Mouse (Mus musculus) spleen, adult 2 months (tissue): ENCODE results near the gene Stk11. TPM values are rescaled to one million over a fixed set of nuclear protein-coding genes. Genes with fewer than 3 reads are reported as not detected.

ENCODE experiments used
- DNase-seq, 2 experiments: peaks; one replicate each; pipeline versions ENCODE4 v3.0.0 to v3.0.0-alpha.2; 2012 to 2021; ENCODE audit warnings: low spot score in 2 of 2, low read depth in 1 of 2
- H3K27ac ChIP-seq: fragments of 200-500 bp; 2 replicates; pipeline ENCODE4 v1.5.1; 2012; ENCODE audit warnings: low read length, inconsistent platforms; ENCODE audit not compliant: insufficient read depth
- H3K27me3 ChIP-seq: fragments of 200-500 bp; 2 replicates; pipeline ENCODE4 v1.6.1; 2012; ENCODE audit warnings: mild to moderate bottlenecking, moderate library complexity, low read length, inconsistent platforms; ENCODE audit not compliant: control insufficient read depth, insufficient read depth
- H3K36me3 ChIP-seq: fragments of 200-500 bp; 2 replicates; pipeline ENCODE4 v1.6.1; 2012; ENCODE audit warnings: mild to moderate bottlenecking, low read length, inconsistent platforms; ENCODE audit not compliant: control insufficient read depth, insufficient read depth
- H3K4me1 ChIP-seq: fragments of 200-500 bp; 2 replicates; pipeline ENCODE4 v1.6.1; 2011; ENCODE audit warnings: inconsistent platforms; ENCODE audit not compliant: control insufficient read depth, insufficient read depth, insufficient read length
- H3K4me3 ChIP-seq: fragments of 200-500 bp; 2 replicates; pipeline ENCODE4 v1.5.1; 2011; ENCODE audit warnings: mild to moderate bottlenecking, inconsistent platforms; ENCODE audit not compliant: insufficient read depth, insufficient read length; ENCODE audit errors: extremely low read depth
- CTCF ChIP-seq: fragments of 200-500 bp; IDR thresholded peaks from 2 replicates; pipeline ENCODE4 v1.5.1; 2011; ENCODE audit warnings: mild to moderate bottlenecking, inconsistent platforms; ENCODE audit not compliant: insufficient read depth, insufficient read length, insufficient replicate concordance; ENCODE audit errors: extremely low read depth
- POLR2A ChIP-seq: fragments of 200-500 bp; IDR thresholded peaks from 2 replicates; pipeline ENCODE4 v1.6.1; 2011; ENCODE audit warnings: low read depth, low read length, inconsistent platforms
- WGBS: fragments of 180-500 bp; shearing (Covaris S2); methylation state at CpG from one replicate; pipeline ENCODE4 v1.1.7; 2018; 5-methylcytosine and 5-hydroxymethylcytosine counted together
- polyA plus RNA-seq: library from polyadenylated mRNA; depleted of rRNA; stranded (reverse); fragments of >200 nt; gene quantifications from 2 replicates; pipeline ENCODE4 v1.2.3, GENCODE M21; 2012; rRNA removed

Stk11 gene
- 120 and 144 TPM in 2 replicates for polyA plus RNA-seq

DNA sequence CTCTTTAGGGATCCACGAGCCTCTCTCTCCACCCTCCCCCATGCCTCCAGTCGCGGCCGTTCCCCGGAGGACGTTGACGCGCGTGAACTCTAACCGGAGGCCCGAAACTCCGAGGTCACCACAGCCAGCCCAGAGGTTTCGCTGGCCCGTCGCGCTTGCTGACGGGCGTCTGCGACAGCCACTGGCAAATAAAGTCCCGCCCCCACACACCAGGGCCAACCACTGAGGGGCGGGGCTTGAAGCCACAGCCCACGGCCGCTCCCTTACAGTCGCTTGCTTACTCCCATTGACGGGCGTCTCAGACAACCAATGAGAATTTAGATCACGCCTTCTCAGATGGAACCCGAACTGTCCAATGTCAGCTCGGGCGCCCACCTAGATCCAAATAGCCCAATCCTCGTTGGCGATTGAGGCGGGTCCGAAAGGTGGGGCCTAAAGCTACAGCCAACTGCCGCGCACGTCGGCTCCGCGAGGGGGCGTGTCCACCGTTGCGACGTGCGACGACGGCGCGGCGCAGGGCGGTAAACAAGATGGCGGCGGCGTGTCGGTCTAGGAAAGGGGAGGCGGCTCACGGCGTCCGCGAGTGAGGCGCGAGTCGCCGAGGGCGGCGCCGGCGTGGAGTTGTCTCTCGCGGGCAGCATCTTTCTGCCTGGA is at the start of gene Stk11:
Gene Stk11 (plus strand): TSS at position 514 of the 654 bp plus-strand sequence.
- Histone ChIP-seq H3K27me3 (no peaks in the 10 kb centered on the region), H3K4me1 (peaks cover 14% of the 10 kb centered on the region), H3K27ac (peak within 1 kb of the TSS; percentile 95), H3K36me3 (peaks cover 3% of the 10 kb centered on the region), H3K4me3 (peak within 1 kb of the TSS; percentile 92)
- TF ChIP-seq CTCF (no peak), POLR2A (peak; percentile 85)
- peak; percentile 100 for DNase-seq
- WGBS = 1% methylated on average over 68 of the region's 70 CpGs

DNA sequence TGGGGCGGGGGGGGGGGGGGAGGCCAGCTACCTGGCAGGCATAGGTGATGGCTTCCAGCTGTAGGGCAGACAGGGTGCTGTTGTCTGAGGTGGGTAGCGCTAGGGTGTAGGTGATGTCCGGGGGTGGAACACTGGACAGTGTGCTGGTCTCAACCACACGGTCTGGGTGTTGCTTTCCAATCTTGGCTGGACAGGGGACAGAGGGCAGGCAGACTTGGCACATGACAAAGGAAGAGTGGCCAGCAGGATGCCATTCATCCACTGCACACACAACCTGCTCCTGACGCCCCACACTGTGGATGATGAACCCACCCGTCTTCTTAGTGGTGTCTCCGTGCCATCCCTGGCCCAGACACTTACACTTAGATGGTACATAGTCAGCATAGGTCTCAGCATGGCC is 46.4 kb upstream of the Stk11 start:
- H3K27me3 ChIP-seq = no peaks in the 10 kb centered on the region
- 96% methylated on average over 6 of the region's 7 CpGs for WGBS
- H3K27ac ChIP-seq = no peak overlapping the region
- peaks cover 51% of the 10 kb centered on the region for H3K36me3 ChIP-seq
- no peak overlapping the region for H3K4me3 ChIP-seq
- DNase-seq = no peak
- TF ChIP-seq CTCF (no peak), POLR2A (no peak)
- H3K4me1 ChIP-seq = peaks cover 6% of the 10 kb centered on the region; the same call in 1 of the 2 replicates

DNA sequence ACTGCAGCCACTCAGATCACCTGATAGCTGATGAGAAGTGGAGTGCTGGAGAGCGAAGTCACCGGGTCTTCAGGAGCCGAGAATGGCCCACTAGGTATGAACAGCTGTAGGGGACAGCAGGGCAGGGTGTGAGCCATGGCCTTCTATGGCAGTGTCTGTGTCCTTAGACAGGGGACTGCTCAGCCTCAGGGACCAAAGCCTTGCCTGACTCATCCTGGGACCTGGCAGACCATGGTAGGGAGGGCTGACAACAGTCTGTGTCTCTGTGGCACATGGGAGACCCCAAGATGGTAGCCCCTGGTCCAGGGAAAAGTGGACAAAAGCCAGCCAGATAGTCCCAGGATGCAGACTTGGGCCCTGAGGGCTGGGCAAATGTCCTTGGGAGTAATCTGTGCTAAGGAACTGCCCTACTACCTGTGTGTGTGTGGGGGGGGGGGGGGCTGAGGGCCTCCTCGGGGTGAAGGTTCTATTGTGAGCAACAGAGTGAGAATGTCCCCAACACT is 45.6 kb upstream of the Stk11 start:
- H3K4me3 ChIP-seq = no peak overlapping the region
- H3K27ac ChIP-seq = no peak overlapping the region
- peaks cover 10% of the 10 kb centered on the region; the same call in 1 of the 2 replicates for H3K4me1 ChIP-seq
- H3K27me3 ChIP-seq = no peaks in the 10 kb centered on the region
- 91% methylated on average over 4 of the region's 4 CpGs for WGBS
- no peak for TF ChIP-seq POLR2A
- TF ChIP-seq CTCF = no peak
- H3K36me3 ChIP-seq = peaks cover 46% of the 10 kb centered on the region
- DNase-seq = no peak

DNA sequence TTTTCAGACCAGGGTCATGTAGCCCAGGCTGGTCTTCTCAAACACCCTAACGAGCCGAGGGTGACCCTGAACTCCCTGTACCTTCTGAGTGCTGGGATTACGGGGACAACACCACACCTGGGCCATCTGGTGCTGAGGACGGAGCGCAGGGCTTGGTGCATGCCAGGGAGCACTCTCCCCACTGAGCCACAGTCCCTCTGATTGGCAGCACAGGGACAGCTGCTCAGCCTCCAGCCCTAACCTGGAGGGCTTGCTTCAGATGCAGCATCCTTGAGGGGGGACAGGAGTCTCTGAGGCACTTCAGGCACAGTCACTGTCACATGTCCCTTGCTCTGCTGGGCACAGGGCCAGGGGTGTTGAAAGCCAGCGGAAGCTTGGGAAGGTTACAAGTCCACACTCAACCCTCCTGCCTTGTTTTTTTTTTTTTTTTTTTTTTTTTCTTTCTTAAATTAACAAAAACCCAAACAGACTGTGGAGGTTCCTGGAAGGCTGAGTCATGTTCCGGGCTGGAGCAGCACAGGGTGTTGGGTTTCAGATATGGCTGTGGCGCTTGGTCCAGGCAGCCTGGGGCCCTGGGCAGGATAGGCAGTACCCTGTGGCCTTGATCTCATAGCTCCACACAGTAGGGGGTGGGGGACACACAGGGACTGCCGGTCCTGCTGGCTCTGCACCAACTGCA is 44.6 kb upstream of the Stk11 start:
- Histone ChIP-seq H3K4me3 (no peak overlapping the region), H3K27me3 (no peaks in the 10 kb centered on the region), H3K27ac (peak overlapping the region; percentile 6; the same call in 1 of the 2 replicates), H3K4me1 (peaks cover 14% of the 10 kb centered on the region), H3K36me3 (peaks cover 44% of the 10 kb centered on the region)
- WGBS = 65% methylated on average over 9 of the region's 9 CpGs
- DNase-seq = no peak
- no peak for TF ChIP-seq POLR2A
- no peak for TF ChIP-seq CTCF

DNA sequence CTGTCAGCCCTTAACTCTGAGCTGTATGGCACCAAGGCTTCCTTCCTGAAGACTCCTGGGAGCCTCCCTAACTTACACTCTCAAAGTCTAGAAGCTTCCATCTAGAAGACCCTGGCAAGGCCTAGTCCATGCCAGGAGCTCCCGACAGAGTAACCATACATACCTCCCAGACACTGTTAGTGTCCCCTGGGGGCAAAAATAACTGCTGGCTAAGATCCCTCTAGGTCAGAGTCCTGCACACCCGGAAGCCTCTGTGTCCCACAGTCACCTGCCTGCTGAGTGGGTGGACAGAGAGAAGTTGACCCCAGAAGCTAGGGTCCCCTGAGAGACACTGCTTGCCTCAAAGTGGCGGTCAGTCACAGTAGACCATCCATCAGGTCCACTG is 44.1 kb upstream of the Stk11 start:
- H3K36me3 ChIP-seq = peaks cover 39% of the 10 kb centered on the region
- 58% methylated on average over 3 of the region's 3 CpGs for WGBS
- H3K4me3 ChIP-seq = no peak overlapping the region
- TF ChIP-seq CTCF = no peak
- no peak for TF ChIP-seq POLR2A
- H3K4me1 ChIP-seq = peaks cover 17% of the 10 kb centered on the region
- H3K27me3 ChIP-seq = no peaks in the 10 kb centered on the region
- no peak for DNase-seq
- H3K27ac ChIP-seq = peak overlapping the region; percentile 6

DNA sequence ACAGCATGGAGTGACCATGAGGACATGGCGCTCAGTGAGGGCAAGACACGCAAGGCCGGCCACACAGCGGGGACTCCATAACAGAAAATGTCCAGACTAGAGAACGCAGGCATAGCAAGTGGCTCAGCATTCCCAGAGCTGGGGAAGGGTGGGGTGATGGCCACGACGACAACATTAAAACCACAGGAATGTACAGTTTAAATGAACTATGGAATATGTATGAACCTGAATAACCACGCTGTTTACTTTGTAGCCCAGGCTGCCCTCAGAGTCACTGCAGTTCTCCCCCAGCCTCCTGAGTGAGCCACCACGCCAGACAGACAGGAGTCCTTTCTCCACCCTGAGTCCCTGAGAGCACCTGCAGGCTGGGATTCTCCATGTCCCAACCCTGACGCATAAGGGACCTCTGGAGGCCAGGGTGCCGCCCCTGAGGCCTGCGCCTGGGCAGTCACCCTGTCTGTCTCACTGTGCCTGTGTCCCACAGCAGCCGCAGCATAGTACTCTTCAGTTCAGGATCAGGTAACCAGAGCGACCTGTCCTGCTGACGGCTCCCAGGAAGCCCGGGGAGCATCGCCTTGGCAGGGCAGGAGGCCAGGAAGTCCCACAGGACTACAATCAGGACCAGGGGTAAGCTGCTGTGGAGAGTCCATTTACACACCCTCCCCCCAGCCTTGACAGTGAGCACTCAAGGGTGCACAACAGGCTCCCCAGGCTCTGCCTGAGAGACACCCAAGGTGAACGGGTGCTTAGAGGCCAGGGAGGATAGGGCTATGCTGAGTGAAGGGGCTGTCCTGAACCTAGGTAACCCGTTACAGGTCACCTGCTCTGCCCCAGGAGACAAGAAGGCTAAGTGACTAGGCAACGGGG is 42.7 kb upstream of the Stk11 start:
- peaks cover 29% of the 10 kb centered on the region for H3K36me3 ChIP-seq
- no peak for DNase-seq
- H3K4me3 ChIP-seq = no peak overlapping the region
- H3K4me1 ChIP-seq = peaks cover 17% of the 10 kb centered on the region
- H3K27ac ChIP-seq = no peak overlapping the region
- H3K27me3 ChIP-seq = no peaks in the 10 kb centered on the region
- no peak for TF ChIP-seq POLR2A
- WGBS = 90% methylated on average over 20 of the region's 20 CpGs
